Mouse (Mus musculus) cortical plate, adult 2 months (tissue): Measurements from ENCODE around the gene Zfp553.

ENCODE experiments used
- CTCF ChIP-seq: fragments of 200-500 bp; IDR thresholded peaks from 2 replicates; pipeline ENCODE4 v1.5.1; 2011; ENCODE audit warnings: mild to moderate bottlenecking, control low read depth, low read length; ENCODE audit not compliant: insufficient read depth; ENCODE audit errors: extremely low read depth
- POLR2A ChIP-seq: fragments of 200-500 bp; IDR thresholded peaks from 2 replicates; pipeline ENCODE4 v1.6.1; 2011; ENCODE audit warnings: mild to moderate bottlenecking, low read length, control low read depth; ENCODE audit not compliant: insufficient read depth; ENCODE audit errors: extremely low read depth

GRCm38 (mm10) chr7:127223106-127223505, 9.8 kb upstream of the Zfp553 start:
- no peak for TF ChIP-seq CTCF
- no peak for TF ChIP-seq POLR2A
